Mouse (Mus musculus) intestine, embryonic 14.5 days (tissue): ENCODE data around the gene Asic2. TPM values are rescaled to one million over a fixed set of nuclear protein-coding genes. Genes with fewer than 3 reads are reported as not detected.

Experiments used
- ATAC-seq: fragments of 200-750 bp; cut with Nextera tagmentation; replicated peaks from 2 replicates; pipeline ENCODE4 v1.8.0; 2017; ENCODE audit warnings: low read depth, moderate number of reproducible peaks, moderate TSS enrichment, moderate library complexity; ENCODE audit not compliant: low FRiP score, low TSS enrichment
- DNase-seq: peaks from one replicate; pipeline ENCODE4 v3.0.0-alpha.2; 2018; ENCODE audit warnings: low spot score
- H3K27ac ChIP-seq: fragments of 300-500 bp; sonication (generic); 2 replicates; pipeline ENCODE4 v1.5.1; 2014; ENCODE audit warnings: low read depth, mild to moderate bottlenecking, control low read depth
- H3K27me3 ChIP-seq: fragments of 300-500 bp; sonication (generic); replicated peaks from 2 replicates; pipeline ENCODE4 v1.6.1; 2014; ENCODE audit warnings: low read length, control low read depth; ENCODE audit not compliant: control insufficient read depth, insufficient read depth
- H3K36me3 ChIP-seq: fragments of 300-500 bp; sonication (generic); 2 replicates; pipeline ENCODE4 v1.6.1; 2014; ENCODE audit warnings: low read length, control low read depth; ENCODE audit not compliant: control insufficient read depth, insufficient read depth
- H3K4me1 ChIP-seq: fragments of 300-500 bp; sonication (generic); replicated peaks from 2 replicates; pipeline ENCODE4 v1.6.1; 2014; ENCODE audit warnings: low read length, control low read depth, mixed read lengths; ENCODE audit not compliant: control insufficient read depth, insufficient read depth
- H3K4me2 ChIP-seq: fragments of 300-500 bp; sonication (generic); 2 replicates; pipeline ENCODE4 v1.6.1; 2014; ENCODE audit warnings: low read length
- H3K4me3 ChIP-seq: fragments of 300-500 bp; sonication (generic); 2 replicates; pipeline ENCODE4 v1.5.1; 2014; ENCODE audit warnings: low read depth, low read length, control low read depth, mixed read lengths
- H3K9ac ChIP-seq: fragments of 300-500 bp; sonication (generic); 2 replicates; pipeline ENCODE4 v1.6.1; 2014; ENCODE audit warnings: mild to moderate bottlenecking, low read length
- H3K9me3 ChIP-seq: fragments of 300-500 bp; sonication (generic); 2 replicates; pipeline ENCODE4 v1.6.1; 2016; ENCODE audit warnings: low read length, control low read depth; ENCODE audit not compliant: control insufficient read depth
- WGBS: fragments of 180-500 bp; shearing (Covaris S2); extraction: QIAGEN DNeasy Blood & Tissue Kit; methylation state at CpG from one replicate; pipeline ENCODE4 v1.1.7; 2014; 5-methylcytosine and 5-hydroxymethylcytosine counted together
- polyA plus RNA-seq: library from polyadenylated mRNA; unstranded; fragments of >200 nt; fragmentation: Nextera tagmentation; extraction: Ambion mirVana; gene quantifications from 2 replicates; pipeline ENCODE4 v1.2.1, GENCODE M21; 2014

The Asic2 gene
- polyA plus RNA-seq, 1 experiment from 2014 or later: 0.22 TPM

GRCm38 (mm10) chr11:81972044-81972443, 3.8 kb upstream of the Asic2 start:
- ATAC-seq: no peak
- Histone ChIP-seq H3K4me3 (no peak overlapping the region), H3K9me3 (no peaks in the 10 kb centered on the region), H3K36me3 (no peaks in the 10 kb centered on the region), H3K4me2 (no peak overlapping the region), H3K9ac (no peak overlapping the region), H3K27me3 (peaks cover 26% of the 10 kb centered on the region), H3K27ac (no peak overlapping the region), H3K4me1 (no peaks in the 10 kb centered on the region; the same call in 1 of the 2 replicates)
- WGBS: 52% methylated on average over 3 of the region's 3 CpGs
- no peak for DNase-seq

- H3K4me2 ChIP-seq: no peak overlapping the region
- WGBS: 10% methylated on average over 15 of the region's 15 CpGs
- no peak overlapping the region for H3K9ac ChIP-seq
- H3K27me3 ChIP-seq: peaks cover 39% of the 10 kb centered on the region
- no peaks in the 10 kb centered on the region for H3K9me3 ChIP-seq
- H3K4me3 ChIP-seq: no peak overlapping the region
- H3K36me3 ChIP-seq: no peaks in the 10 kb centered on the region
- ATAC-seq (no peak), DNase-seq (peak; percentile 74)
- H3K4me1 ChIP-seq: no peaks in the 10 kb centered on the region; the same call in 1 of the 2 replicates
- no peak overlapping the region for H3K27ac ChIP-seq
These were observed 1.5 kb downstream of the Asic2 start for GRCm38 (mm10) chr11:81966626-81967289.

DNA sequence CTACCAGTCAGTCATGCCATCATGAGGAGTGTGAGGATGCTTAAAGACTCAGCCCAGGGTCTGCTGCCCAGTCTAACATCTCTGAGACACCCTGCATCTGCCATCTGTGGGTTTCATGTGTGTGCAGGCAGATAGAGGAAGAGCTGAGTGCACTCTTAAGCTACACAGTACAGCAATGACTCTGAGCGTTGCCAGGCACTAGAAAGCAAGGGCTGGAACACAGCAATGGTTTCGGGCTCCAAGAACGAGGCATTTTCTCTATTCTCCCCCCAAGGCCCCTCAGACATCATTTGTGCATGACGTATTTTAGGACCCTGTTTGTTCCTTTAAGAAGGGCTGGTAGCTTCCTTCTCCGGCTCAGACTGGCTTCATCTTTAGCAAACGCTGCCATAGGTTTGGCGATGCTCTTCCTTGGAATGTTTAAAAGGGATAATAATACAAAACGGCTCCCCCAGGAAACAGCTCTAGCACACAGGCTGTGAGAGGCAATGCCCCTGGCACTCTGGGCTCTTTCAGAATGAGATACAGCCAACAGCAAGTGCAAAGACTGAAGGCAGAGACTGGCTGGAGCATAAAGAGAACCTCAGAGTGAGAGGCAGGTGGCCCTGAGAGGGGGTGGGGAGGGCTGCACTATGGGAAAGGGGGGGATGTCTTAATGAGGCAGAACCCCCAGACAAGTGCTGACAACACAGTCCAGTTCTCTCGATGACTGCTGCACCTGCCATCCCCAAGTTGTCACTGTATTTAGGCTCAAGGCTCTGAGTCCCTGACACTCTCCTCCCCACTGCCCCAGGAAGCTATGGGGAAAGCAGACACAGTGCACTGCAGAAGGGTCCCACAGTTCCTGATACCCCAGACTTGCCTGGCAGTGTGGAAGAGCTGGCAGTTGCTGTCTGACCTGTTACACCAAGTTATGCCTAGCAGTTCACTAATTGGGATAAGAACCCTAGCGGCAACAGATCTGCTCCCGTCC, 2.3 kb downstream of the Asic2 start:
- ATAC-seq (no peak), DNase-seq (no peak)
- Histone ChIP-seq H3K27ac (no peak overlapping the region), H3K9me3 (no peaks in the 10 kb centered on the region), H3K4me1 (no peaks in the 10 kb centered on the region; the same call in 1 of the 2 replicates), H3K9ac (no peak overlapping the region), H3K4me3 (no peak overlapping the region), H3K27me3 (peaks cover 39% of the 10 kb centered on the region), H3K36me3 (no peaks in the 10 kb centered on the region), H3K4me2 (no peak overlapping the region)
- WGBS: 71% methylated on average over 11 of the region's 11 CpGs

- Histone ChIP-seq H3K27ac (no peak overlapping the region), H3K9ac (no peak overlapping the region), H3K9me3 (no peaks in the 10 kb centered on the region), H3K4me1 (no peaks in the 10 kb centered on the region; the same call in 1 of the 2 replicates), H3K27me3 (peaks cover 38% of the 10 kb centered on the region), H3K4me2 (no peak overlapping the region), H3K36me3 (no peaks in the 10 kb centered on the region), H3K4me3 (no peak overlapping the region)
- 80% methylated on average over 4 of the region's 4 CpGs for WGBS
- ATAC-seq (no peak), DNase-seq (no peak)
These were observed 3.7 kb downstream of the Asic2 start for GRCm38 (mm10) chr11:81964561-81964960.

DNA sequence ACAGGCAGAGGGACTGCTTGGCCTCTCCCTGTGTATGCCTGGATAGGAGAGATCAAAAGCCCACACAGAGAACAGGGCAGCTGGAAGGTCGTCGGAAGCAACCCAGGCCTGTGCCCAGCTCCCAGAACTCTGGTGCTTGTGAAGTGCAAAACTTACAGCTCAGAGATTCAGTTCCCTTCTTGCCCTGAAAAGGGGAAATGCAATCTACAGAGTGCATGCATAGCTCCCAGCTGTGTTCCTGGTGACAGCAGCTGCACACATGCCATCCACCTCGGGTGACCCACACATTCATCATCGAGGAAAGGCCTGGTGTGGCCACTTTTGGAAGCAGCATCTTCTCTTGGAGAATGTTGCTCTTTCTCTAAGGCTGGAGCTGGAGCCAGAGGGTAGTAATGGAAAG, 13.9 kb downstream of the Asic2 start:
- Histone ChIP-seq H3K4me1 (no peaks in the 10 kb centered on the region), H3K4me3 (no peak overlapping the region), H3K27me3 (no peaks in the 10 kb centered on the region), H3K4me2 (no peak overlapping the region), H3K36me3 (no peaks in the 10 kb centered on the region), H3K27ac (no peak overlapping the region), H3K9me3 (no peaks in the 10 kb centered on the region), H3K9ac (no peak overlapping the region)
- ATAC-seq: no peak
- 56% methylated on average over 4 of the region's 4 CpGs for WGBS
- no peak for DNase-seq

GRCm38 (mm10) chr11:81948021-81948420, 20.2 kb downstream of the Asic2 start:
- Histone ChIP-seq H3K27me3 (no peaks in the 10 kb centered on the region), H3K9me3 (no peaks in the 10 kb centered on the region), H3K4me2 (no peak overlapping the region), H3K27ac (no peak overlapping the region), H3K36me3 (no peaks in the 10 kb centered on the region), H3K9ac (no peak overlapping the region), H3K4me3 (no peak overlapping the region), H3K4me1 (no peaks in the 10 kb centered on the region)
- ATAC-seq (no peak), DNase-seq (no peak)
- WGBS: 84% methylated on average over 1 of the region's 1 CpGs

DNA sequence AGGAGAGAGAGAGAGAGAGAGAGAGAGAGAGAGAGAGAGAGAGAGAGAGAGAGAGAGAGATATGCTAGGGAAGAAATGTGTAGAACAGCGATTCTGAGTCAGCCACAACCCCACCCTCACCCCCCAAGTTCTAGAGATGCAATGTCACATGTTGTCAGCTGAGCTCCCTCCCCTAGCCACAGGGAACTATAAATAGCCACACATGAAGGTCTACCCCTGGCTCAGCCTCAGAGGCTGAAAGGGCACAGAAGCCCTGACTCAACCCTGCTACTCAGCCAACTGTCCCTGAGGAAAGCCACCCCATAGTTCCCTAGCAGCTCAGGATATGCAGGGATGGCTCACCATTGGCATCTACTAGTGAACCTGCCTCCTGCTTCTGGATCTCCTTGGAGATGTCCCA, 26.1 kb downstream of the Asic2 start:
- Histone ChIP-seq H3K9me3 (no peaks in the 10 kb centered on the region), H3K4me3 (no peak overlapping the region), H3K27ac (no peak overlapping the region), H3K27me3 (no peaks in the 10 kb centered on the region), H3K4me2 (no peak overlapping the region), H3K9ac (no peak overlapping the region), H3K36me3 (no peaks in the 10 kb centered on the region), H3K4me1 (no peaks in the 10 kb centered on the region)
- ATAC-seq (no peak), DNase-seq (no peak)
- 89% methylated on average over 1 of the region's 1 CpGs for WGBS

DNA sequence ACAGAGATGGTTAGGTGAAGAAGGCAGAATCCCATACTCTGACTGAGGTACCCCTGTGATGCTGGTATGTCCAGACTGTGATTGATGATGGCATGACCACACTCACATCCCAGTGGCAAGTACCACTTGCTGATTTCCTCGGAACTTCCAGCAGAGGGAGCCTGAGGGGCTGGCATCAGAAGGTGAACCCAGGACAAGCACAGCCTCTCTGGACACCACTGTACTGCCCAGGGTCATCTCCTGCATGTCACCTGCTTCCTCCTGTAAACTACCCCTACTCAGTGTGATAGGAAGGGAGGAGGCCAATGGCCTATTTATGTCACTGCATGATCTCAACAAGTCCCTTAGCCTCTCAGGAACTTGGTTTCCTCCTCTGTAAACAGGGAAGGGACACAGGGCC, 27.3 kb downstream of the Asic2 start:
- no peak for DNase-seq
- Histone ChIP-seq H3K4me3 (no peak overlapping the region), H3K9ac (no peak overlapping the region), H3K4me2 (no peak overlapping the region), H3K36me3 (no peaks in the 10 kb centered on the region), H3K9me3 (no peaks in the 10 kb centered on the region), H3K27ac (no peak overlapping the region), H3K4me1 (no peaks in the 10 kb centered on the region), H3K27me3 (no peaks in the 10 kb centered on the region)
- ATAC-seq: no peak
- 30% methylated on average over 1 of the region's 1 CpGs for WGBS
